Mouse (Mus musculus): ENCODE data around the gene Camta1.

Camta1 gene

GRCm38 (mm10) chr4:151338931-151339330 is 522.7 kb downstream of the Camta1 start:
- ChIA-PET CTCF (interaction anchor here in 3 of 4 experiments (0.5 to 1.2 kb wide), 10 partner anchors 56 to 1011 kb away, joined by 3 to 6 read pairs (median 3); no protein-coding TSS in a partner anchor), POLR2A (interaction anchor here in 2 of 4 experiments (1.3 to 2.8 kb wide), 4 partner anchors 47 to 110 kb away, joined by 3 to 13 read pairs (median 4); no protein-coding TSS in a partner anchor)

GRCm38 (mm10) chr4:151337543-151337942 is 524.1 kb downstream of the Camta1 start:
- ChIA-PET POLR2A (interaction anchor here in 1 of 4 experiments (0.8 to 2.8 kb wide), 3 partner anchors 9 to 49 kb away, joined by 3 to 13 read pairs (median 4); no protein-coding TSS in a partner anchor), CTCF (interaction anchor here in 1 of 4 experiments (0.6 to 1.0 kb wide), 3 partner anchors 37 to 442 kb away, joined by 4 to 5 read pairs (median 4); no protein-coding TSS in a partner anchor)

GRCm38 (mm10) chr4:151336413-151336812 is 525.3 kb downstream of the Camta1 start:
- ChIA-PET CTCF (interaction anchor here in 2 of 4 experiments (0.6 to 1.8 kb wide), 5 partner anchors 50 to 194 kb away, joined by 3 to 16 read pairs (median 3); no protein-coding TSS in a partner anchor), POLR2A (interaction anchor here in 2 of 4 experiments (0.6 to 1.6 kb wide), 4 partner anchors 20 to 741 kb away, joined by 3 read pairs; no protein-coding TSS in a partner anchor)

GRCm38 (mm10) chr4:151334951-151335742 is 526.5 kb downstream of the Camta1 start:
- POLR2A ChIA-PET, result interaction anchor here in 2 of 4 experiments (0.6 to 1.6 kb wide), 4 partner anchors 18 to 794 kb away, joined by 3 to 4 read pairs (median 4); no protein-coding TSS in a partner anchor
- CTCF ChIA-PET, result interaction anchor here in 3 of 4 experiments (0.6 to 1.8 kb wide), 17 partner anchors 12 to 516 kb away, joined by 3 to 16 read pairs (median 3); no protein-coding TSS in a partner anchor

- CTCF ChIA-PET, result interaction anchor here in 3 of 4 experiments (0.6 to 1.3 kb wide), 3 partner anchors 49 to 498 kb away, joined by 3 to 4 read pairs (median 3); no protein-coding TSS in a partner anchor
- POLR2A ChIA-PET, result no interaction called here
Measured at GRCm38 (mm10) chr4:151332074-151332849, 529.4 kb downstream of the Camta1 start.

- ChIA-PET POLR2A (no interaction called here), CTCF (interaction anchor here (0.6 to 1.0 kb wide), 4 partner anchors 48 to 572 kb away, joined by 3 read pairs; no protein-coding TSS in a partner anchor)
Measured at GRCm38 (mm10) chr4:151330983-151331382, 530.7 kb downstream of the Camta1 start.

GRCm38 (mm10) chr4:151328071-151328470 is 533.6 kb downstream of the Camta1 start:
- ChIA-PET CTCF (interaction anchor here in 1 of 4 experiments (1.1 kb wide), 1 partner anchor 45 kb away, joined by 3 read pairs; no protein-coding TSS in a partner anchor), POLR2A (no interaction called here)

GRCm38 (mm10) chr4:151326971-151327686 is 534.5 kb downstream of the Camta1 start:
- CTCF ChIA-PET, result interaction anchor here in 3 of 4 experiments (0.6 to 1.1 kb wide), 3 partner anchors 44 to 1298 kb away, joined by 3 to 4 read pairs (median 3); no protein-coding TSS in a partner anchor
- POLR2A ChIA-PET, result interaction anchor here in 1 of 4 experiments (0.9 kb wide), 1 partner anchor 60 kb away, joined by 3 read pairs; no protein-coding TSS in a partner anchor

GRCm38 (mm10) chr4:151316428-151316827 is 545.2 kb downstream of the Camta1 start:
- CTCF ChIA-PET, result interaction anchor here in 3 of 4 experiments (1.1 to 1.3 kb wide), 3 partner anchors 14 to 53 kb away, joined by 3 to 6 read pairs (median 5); no protein-coding TSS in a partner anchor

GRCm38 (mm10) chr4:151315726-151316125 is 546.0 kb downstream of the Camta1 start:
- ChIA-PET CTCF (interaction anchor here in 1 of 4 experiments (1.3 kb wide), 1 partner anchor 33 kb away, joined by 3 read pairs; no protein-coding TSS in a partner anchor), POLR2A (interaction anchor here in 1 of 4 experiments (1.4 to 1.7 kb wide), 2 partner anchors 10 to 21 kb away, joined by 3 to 5 read pairs; no protein-coding TSS in a partner anchor)

More at GRCm38 (mm10) chr4:151316428-151316827, 545.2 kb downstream of the Camta1 start:
- POLR2A ChIA-PET, result interaction anchor here in 2 of 4 experiments (0.6 to 1.7 kb wide), 4 partner anchors 11 to 376 kb away, joined by 3 to 5 read pairs (median 4); no protein-coding TSS in a partner anchor

GRCm38 (mm10) chr4:151310773-151311172 is 550.9 kb downstream of the Camta1 start:
- POLR2A ChIA-PET, result no interaction called here

GRCm38 (mm10) chr4:151310056-151310685 is 551.5 kb downstream of the Camta1 start:
- ChIA-PET CTCF (no interaction called here), POLR2A (interaction anchor here in 1 of 4 experiments (0.7 kb wide), 1 partner anchor 27 kb away, joined by 3 read pairs; no protein-coding TSS in a partner anchor)

More at GRCm38 (mm10) chr4:151310773-151311172, 550.9 kb downstream of the Camta1 start:
- CTCF ChIA-PET, result no interaction called here

- POLR2A ChIA-PET, result no interaction called here
- CTCF ChIA-PET, result no interaction called here
Measured at GRCm38 (mm10) chr4:151306890-151307289, 554.8 kb downstream of the Camta1 start.

- CTCF ChIA-PET, result no interaction called here
- POLR2A ChIA-PET, result no interaction called here
Measured at GRCm38 (mm10) chr4:151306311-151306765, 555.3 kb downstream of the Camta1 start.

GRCm38 (mm10) chr4:151305761-151306160 is 555.9 kb downstream of the Camta1 start:
- POLR2A ChIA-PET, result interaction anchor here in 1 of 4 experiments (1.5 kb wide), 1 partner anchor 11 kb away, joined by 5 read pairs; no protein-coding TSS in a partner anchor
- CTCF ChIA-PET, result no interaction called here

GRCm38 (mm10) chr4:151303931-151304330 is 557.7 kb downstream of the Camta1 start:
- ChIA-PET CTCF (interaction anchor here in 1 of 4 experiments (0.7 kb wide), 1 partner anchor 338 kb away, joined by 9 read pairs; no protein-coding TSS in a partner anchor), POLR2A (no interaction called here)

- ChIA-PET CTCF (interaction anchor here in 2 of 4 experiments (1.1 to 1.5 kb wide), 2 partner anchors 14 to 20 kb away, joined by 4 to 8 read pairs; no protein-coding TSS in a partner anchor), POLR2A (no interaction called here)
Measured at GRCm38 (mm10) chr4:151303436-151303835, 558.2 kb downstream of the Camta1 start.

Data from embryonic stem cell, embryonic (primary cell).